Mouse (Mus musculus) lung, embryonic 16.5 days (tissue): ENCODE results near the gene Gm21976. TPM values are rescaled to one million over a fixed set of nuclear protein-coding genes. Genes with fewer than 3 reads are reported as not detected.
A peak's percentile ranks its signal among the peaks of the same experiment; 100 is the strongest.

Source experiments
- ATAC-seq: fragments of 200-750 bp; cut with Nextera tagmentation; 2 replicates; pipeline ENCODE4 v1.8.0; 2017; ENCODE audit warnings: low read depth, mild to moderate bottlenecking, moderate library complexity
- H3K27ac ChIP-seq: fragments of 300-500 bp; sonication (generic); 2 replicates; pipeline ENCODE4 v1.5.1; 2014; ENCODE audit warnings: mild to moderate bottlenecking, control low read depth, low read length
- H3K27me3 ChIP-seq: fragments of 300-500 bp; sonication (generic); 2 replicates; pipeline ENCODE4 v1.6.1; 2014; ENCODE audit warnings: low read depth, low read length, mixed read lengths; ENCODE audit not compliant: control insufficient read depth, insufficient read depth
- H3K36me3 ChIP-seq: fragments of 300-500 bp; sonication (generic); 2 replicates; pipeline ENCODE4 v1.6.1; 2014; ENCODE audit warnings: low read length; ENCODE audit not compliant: control insufficient read depth, insufficient read depth
- H3K4me1 ChIP-seq: fragments of 300-500 bp; sonication (generic); replicated peaks from 2 replicates; pipeline ENCODE4 v1.6.1; 2014; ENCODE audit warnings: low read length, mixed read lengths; ENCODE audit not compliant: control insufficient read depth, insufficient read depth
- H3K4me2 ChIP-seq: fragments of 300-500 bp; sonication (generic); 2 replicates; pipeline ENCODE4 v1.6.1; 2014; ENCODE audit warnings: low read depth, low read length, control low read depth
- H3K4me3 ChIP-seq: fragments of 300-500 bp; sonication (generic); 2 replicates; pipeline ENCODE4 v1.5.1; 2014; ENCODE audit warnings: mild to moderate bottlenecking, low read length, control low read depth
- H3K9ac ChIP-seq: fragments of 300-500 bp; sonication (generic); 2 replicates; pipeline ENCODE4 v1.6.1; 2014; ENCODE audit warnings: low read length, control low read depth
- H3K9me3 ChIP-seq: fragments of 300-500 bp; sonication (generic); 2 replicates; pipeline ENCODE4 v1.6.1; 2016; ENCODE audit warnings: low read length; ENCODE audit not compliant: control insufficient read depth
- WGBS: fragments of 180-500 bp; shearing (Covaris S2); extraction: QIAGEN DNeasy Blood & Tissue Kit; methylation state at CpG from one replicate; pipeline ENCODE4 v1.1.7; 2014; 5-methylcytosine and 5-hydroxymethylcytosine counted together
- polyA plus RNA-seq: library from polyadenylated mRNA; unstranded; fragments of >200 nt; fragmentation: Nextera tagmentation; extraction: Ambion mirVana; gene quantifications from 2 replicates; pipeline ENCODE4 v1.2.1, GENCODE M21; 2015

The Gm21976 gene
- polyA plus RNA-seq, 1 experiment from 2014 or later = not detected

DNA sequence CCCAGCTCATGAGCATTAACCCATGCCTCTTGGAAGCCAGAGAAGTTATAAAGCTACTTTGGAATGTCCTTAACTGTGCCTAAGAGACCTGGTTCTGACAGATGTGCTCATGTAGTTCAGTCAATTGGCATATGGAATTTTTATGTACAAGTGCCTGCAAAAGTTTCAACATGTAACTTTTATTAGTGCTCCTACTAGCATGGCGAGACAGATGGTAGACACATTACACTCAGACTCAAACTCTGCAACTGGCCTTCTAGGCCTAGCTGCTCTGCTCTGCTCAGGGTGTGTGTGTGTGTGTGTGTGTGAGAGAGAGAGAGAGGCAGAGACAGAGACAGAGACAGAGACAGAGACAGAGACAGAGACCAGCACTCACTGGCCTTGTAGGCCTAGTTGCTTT lies 56.5 kb downstream of the Gm21976 start:
- Histone ChIP-seq H3K9me3 (no peaks in the 10 kb centered on the region), H3K4me3 (no peak overlapping the region), H3K9ac (no peak overlapping the region), H3K4me2 (no peak overlapping the region), H3K4me1 (no peaks in the 10 kb centered on the region), H3K36me3 (no peaks in the 10 kb centered on the region), H3K27me3 (no peaks in the 10 kb centered on the region), H3K27ac (no peak overlapping the region)
- ATAC-seq = no peak
- WGBS = 95% methylated on average over 1 of the region's 1 CpGs

DNA sequence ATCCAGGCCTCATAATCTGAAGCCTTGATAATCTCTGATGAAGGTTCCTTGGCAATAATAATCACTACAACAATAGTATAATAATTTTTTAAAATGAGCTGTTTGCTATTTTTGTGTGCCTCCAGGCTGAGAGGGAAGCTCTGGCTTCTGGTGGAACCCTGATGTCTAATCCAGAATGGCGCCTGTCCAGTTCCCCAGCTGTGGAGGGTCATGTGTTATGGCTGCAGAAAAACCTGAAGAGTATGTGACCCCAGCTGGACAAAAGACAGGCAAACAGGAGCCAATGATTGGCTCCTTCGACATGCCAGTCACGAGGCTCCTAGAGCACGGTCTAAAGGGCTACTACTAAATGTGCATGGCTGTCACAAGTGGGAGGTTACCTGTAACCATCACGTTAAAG lies 60.8 kb downstream of the Gm21976 start:
- Histone ChIP-seq H3K9ac (no peak overlapping the region), H3K4me1 (no peaks in the 10 kb centered on the region), H3K4me2 (no peak overlapping the region), H3K27me3 (no peaks in the 10 kb centered on the region; the same call in 1 of the 2 replicates), H3K36me3 (no peaks in the 10 kb centered on the region), H3K4me3 (no peak overlapping the region), H3K27ac (no peak overlapping the region), H3K9me3 (no peaks in the 10 kb centered on the region)
- WGBS = 67% methylated on average over 5 of the region's 5 CpGs
- no peak for ATAC-seq

DNA sequence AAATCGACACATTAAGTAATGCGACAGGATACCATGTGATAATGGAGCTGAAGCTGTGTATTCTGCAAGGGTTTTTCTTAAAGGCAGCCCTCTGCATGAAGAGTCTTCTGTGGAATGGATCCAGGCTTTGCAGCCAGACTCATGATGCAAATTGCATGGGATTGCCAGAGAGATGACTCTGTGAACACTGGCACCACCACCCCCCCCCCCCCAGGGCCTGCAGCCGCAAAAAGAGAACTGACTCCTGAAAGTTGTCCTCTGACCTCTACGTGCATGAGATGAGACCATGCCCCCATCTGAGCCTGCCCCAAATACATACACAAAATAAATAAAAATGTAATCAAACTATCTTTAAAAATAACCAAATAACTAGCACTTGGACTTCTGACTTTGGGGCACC lies 69.8 kb downstream of the Gm21976 start:
- no peak overlapping the region for H3K9ac ChIP-seq
- H3K27me3 ChIP-seq = peaks cover 48% of the 10 kb centered on the region
- WGBS = 60% methylated on average over 4 of the region's 4 CpGs
- no peak overlapping the region for H3K4me3 ChIP-seq
- H3K36me3 ChIP-seq = no peaks in the 10 kb centered on the region
- no peak overlapping the region for H3K4me2 ChIP-seq
- H3K4me1 ChIP-seq = peaks cover 9% of the 10 kb centered on the region
- no peak for ATAC-seq
- H3K9me3 ChIP-seq = no peaks in the 10 kb centered on the region
- no peak overlapping the region for H3K27ac ChIP-seq

DNA sequence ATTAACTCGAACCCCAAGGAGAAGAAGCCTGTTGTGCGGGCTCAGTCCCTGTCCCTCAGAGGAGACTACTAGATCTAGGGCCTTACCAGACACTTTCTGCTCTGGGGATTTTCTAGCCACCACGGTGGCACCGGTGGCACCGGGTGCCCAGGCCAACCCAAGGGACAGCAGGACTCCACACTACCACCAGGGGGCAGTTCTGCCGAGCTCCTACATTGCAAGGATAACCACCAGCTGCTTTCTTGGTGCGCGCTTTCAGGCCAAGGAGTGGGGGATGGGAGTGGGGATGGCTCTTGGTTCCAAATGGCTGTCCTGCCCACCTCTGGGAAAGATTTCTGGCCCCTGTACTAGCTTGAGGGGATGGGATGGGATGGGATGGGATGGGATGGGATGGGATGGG lies 71.8 kb downstream of the Gm21976 start:
- no peaks in the 10 kb centered on the region for H3K9me3 ChIP-seq
- H3K4me2 ChIP-seq = no peak overlapping the region
- H3K27ac ChIP-seq = no peak overlapping the region
- WGBS = 13% methylated on average over 8 of the region's 8 CpGs
- H3K4me1 ChIP-seq = peaks cover 23% of the 10 kb centered on the region
- H3K4me3 ChIP-seq = no peak overlapping the region
- peaks cover 62% of the 10 kb centered on the region for H3K27me3 ChIP-seq
- no peak overlapping the region for H3K9ac ChIP-seq
- no peak for ATAC-seq
- no peaks in the 10 kb centered on the region for H3K36me3 ChIP-seq

DNA sequence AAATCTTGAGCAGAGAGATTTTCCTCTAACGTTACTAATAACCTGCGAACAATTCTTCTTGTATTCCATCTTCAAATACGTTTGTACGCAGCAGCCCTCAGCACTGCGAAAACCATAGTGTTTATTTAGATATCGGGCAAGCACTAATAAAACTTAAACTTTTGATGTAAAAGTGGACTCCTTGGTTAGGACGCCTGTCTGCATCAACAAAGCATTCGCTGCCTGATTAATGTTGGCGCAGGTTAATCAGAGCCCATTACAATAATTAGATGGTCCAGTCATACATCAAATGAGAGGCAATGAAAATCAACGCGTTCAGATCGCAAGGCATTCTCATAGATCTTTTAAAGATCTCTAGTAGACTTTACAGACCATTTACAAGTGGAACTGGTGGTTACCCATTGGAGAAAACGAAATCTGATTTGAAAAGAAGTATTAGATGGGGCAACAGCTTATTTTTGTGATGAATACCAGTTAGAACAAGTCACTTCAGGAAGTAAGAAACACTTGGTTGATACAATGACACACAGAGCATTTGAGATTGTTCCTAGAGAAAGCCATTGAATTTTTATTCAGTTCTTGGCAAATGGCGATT lies 72.8 kb downstream of the Gm21976 start:
- 10% methylated on average over 14 of the region's 14 CpGs for WGBS
- no peak for ATAC-seq

DNA sequence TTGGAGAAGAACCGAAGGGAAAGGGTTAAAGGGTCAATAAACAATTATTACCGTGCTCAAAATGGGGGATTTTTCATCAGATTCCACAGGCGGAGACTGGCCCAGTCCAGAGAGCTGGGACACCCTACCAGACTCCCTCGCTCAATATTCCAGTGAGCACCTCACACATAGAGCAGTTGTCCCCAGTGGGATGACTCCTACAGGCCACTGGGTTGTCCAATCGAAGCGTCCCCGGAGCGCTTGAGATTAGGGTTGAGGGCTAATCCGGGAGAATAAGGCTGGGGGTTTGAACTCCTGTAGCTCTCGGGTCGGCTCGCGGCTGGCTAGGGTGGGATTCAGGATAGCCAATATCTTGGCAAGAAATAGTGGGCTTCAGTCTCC lies 74.0 kb downstream of the Gm21976 start:
- Histone ChIP-seq H3K4me3 (peak overlapping the region; percentile 56), H3K27me3 (peaks cover 82% of the 10 kb centered on the region), H3K27ac (no peak overlapping the region), H3K9me3 (no peaks in the 10 kb centered on the region), H3K4me2 (peak overlapping the region; percentile 78), H3K4me1 (peaks cover 23% of the 10 kb centered on the region), H3K9ac (no peak overlapping the region), H3K36me3 (no peaks in the 10 kb centered on the region)
- under 1% methylated on average over 13 of the region's 13 CpGs for WGBS
- ATAC-seq = peak; percentile 5; the same call in 1 of the 2 replicates

More for the DNA sequence above, 72.8 kb downstream of the Gm21976 start:
- H3K27me3 ChIP-seq = peaks cover 70% of the 10 kb centered on the region
- H3K9ac ChIP-seq = no peak overlapping the region
- no peak overlapping the region for H3K4me2 ChIP-seq
- H3K4me1 ChIP-seq = peaks cover 23% of the 10 kb centered on the region
- no peak overlapping the region for H3K27ac ChIP-seq
- no peaks in the 10 kb centered on the region for H3K36me3 ChIP-seq
- no peak overlapping the region for H3K4me3 ChIP-seq
- no peaks in the 10 kb centered on the region for H3K9me3 ChIP-seq

DNA sequence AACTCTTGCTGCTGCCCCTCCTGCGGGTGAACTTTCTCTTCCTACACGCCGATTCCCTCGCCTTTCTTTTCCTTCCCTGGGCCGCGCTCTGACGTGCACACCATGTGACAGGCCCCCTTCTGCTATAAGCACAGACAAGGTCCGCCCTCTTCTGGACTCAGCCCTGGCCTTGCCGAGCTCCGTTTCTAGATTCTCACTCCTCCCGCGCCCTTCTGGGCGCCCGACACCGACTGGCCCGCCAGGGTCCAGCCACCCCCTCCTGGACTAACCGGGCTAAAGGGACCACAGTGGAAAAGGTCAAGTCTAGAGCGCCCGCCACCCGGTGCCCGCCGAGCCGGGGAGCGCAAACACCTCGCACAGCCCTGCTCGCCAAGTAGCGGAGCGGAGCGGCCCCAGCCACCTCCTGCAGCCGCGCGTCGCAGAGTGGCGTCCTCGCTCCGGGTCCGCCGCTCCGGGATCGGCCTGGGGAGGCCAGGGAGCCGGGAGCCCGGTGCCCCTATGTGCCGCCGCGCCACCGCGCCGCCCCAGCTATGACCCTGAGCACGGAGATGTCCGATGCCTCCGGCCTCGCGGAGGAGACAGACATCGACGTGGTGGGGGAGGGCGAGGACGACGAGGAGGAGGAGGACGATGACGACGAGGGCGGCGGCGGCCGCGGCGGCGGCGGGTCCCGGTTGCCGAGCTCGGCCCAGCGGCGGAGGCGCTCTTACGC lies 74.6 kb downstream of the Gm21976 start, which contains the start of gene Foxd1:
Gene Foxd1 (plus strand): TSS at position 153 of the 712 bp plus-strand sequence.
- Histone ChIP-seq H3K4me2 (peak within 1 kb of the TSS; percentile 78), H3K4me3 (peak within 1 kb of the TSS; percentile 56), H3K36me3 (no peaks in the 10 kb centered on the region), H3K9me3 (no peaks in the 10 kb centered on the region), H3K27me3 (peaks cover 86% of the 10 kb centered on the region), H3K27ac (no peak within 1 kb of the TSS), H3K4me1 (peaks cover 23% of the 10 kb centered on the region), H3K9ac (peak within 1 kb of the TSS; percentile 35)
- WGBS = under 1% methylated on average over 54 of the region's 76 CpGs
- peak; percentile 89 for ATAC-seq

DNA sequence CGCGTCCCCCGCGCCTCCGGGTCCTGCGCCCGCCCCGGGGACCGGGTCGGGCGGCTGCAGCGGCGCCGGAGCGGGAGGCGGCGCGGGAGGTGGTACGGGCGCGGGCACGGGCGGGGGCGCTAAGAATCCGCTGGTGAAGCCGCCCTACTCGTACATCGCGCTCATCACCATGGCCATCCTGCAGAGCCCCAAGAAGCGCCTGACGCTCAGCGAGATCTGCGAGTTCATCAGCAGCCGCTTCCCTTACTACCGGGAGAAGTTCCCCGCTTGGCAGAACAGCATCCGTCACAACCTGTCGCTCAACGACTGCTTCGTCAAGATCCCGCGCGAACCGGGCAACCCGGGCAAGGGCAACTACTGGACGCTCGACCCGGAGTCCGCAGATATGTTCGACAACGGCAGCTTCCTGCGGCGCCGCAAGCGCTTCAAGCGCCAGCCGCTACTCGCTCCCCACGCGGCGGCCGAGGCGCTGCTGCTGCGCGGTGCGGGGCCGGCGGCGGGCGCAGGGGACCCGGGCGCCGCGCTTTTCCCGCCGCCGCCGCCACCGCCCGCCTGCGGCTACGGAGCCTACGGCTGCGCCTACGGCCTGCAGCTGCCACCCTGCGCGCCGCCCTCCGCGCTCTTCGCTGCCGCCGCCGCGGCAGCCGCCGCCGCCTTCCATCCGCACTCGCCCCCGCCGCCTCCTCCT lies 75.3 kb downstream of the Gm21976 start:
- Histone ChIP-seq H3K36me3 (no peaks in the 10 kb centered on the region), H3K27me3 (peaks cover 87% of the 10 kb centered on the region), H3K4me3 (peak overlapping the region; percentile 56), H3K4me2 (peak overlapping the region; percentile 78), H3K9ac (peak overlapping the region; percentile 28; the same call in 1 of the 2 replicates), H3K4me1 (peaks cover 23% of the 10 kb centered on the region), H3K27ac (no peak overlapping the region), H3K9me3 (no peaks in the 10 kb centered on the region)
- WGBS = under 1% methylated on average over 45 of the region's 102 CpGs
- peak; percentile 40; the same call in 1 of the 2 replicates for ATAC-seq

DNA sequence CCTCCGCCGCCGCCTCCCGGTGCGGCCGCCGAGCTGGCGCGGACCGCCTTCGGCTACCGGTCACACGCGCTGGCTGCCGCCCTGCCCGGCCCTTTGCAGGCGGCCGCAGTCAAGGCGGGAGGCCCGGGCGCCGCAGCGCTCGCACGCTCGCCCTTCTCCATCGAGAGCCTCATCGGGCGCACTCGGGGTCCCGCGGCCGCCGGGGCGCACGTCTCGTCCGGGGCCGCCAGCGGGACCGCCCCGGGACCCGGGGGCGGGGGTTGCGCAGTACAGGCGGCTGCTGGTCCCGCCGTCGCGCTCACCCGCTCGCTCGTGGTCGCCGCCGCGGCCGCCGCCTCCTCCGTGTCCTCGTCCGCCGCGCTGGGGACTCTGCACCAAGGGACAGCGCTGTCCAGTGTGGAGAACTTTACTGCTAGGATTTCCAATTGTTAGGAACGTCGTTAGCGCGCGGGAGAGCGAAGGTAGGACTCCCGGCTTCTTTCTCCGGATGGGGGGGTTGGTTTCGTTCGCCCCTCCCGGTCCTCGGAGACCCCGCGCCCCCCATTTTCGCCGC lies 75.9 kb downstream of the Gm21976 start:
- H3K27me3 ChIP-seq = peaks cover 87% of the 10 kb centered on the region
- under 1% methylated on average over 71 of the region's 81 CpGs for WGBS
- peaks cover 23% of the 10 kb centered on the region for H3K4me1 ChIP-seq
- H3K4me3 ChIP-seq = peak overlapping the region; percentile 56
- H3K27ac ChIP-seq = no peak overlapping the region
- ATAC-seq = peak; percentile 42; the same call in 1 of the 2 replicates
- peak overlapping the region; percentile 78 for H3K4me2 ChIP-seq
- H3K36me3 ChIP-seq = no peaks in the 10 kb centered on the region
- no peaks in the 10 kb centered on the region for H3K9me3 ChIP-seq
- H3K9ac ChIP-seq = peak overlapping the region; percentile 28; the same call in 1 of the 2 replicates
